Mouse (Mus musculus) G1E (cell line): ENCODE results near the gene Dph6. TPM values are rescaled to one million over a fixed set of nuclear protein-coding genes. Genes with fewer than 3 reads are reported as not detected.
"Not testable (repeated sequence)": the region's sequence is repeated elsewhere in the genome, so short reads cannot be mapped to it uniquely, and the experiment has no call there.

Experiments
- ATAC-seq: 2 replicates; pipeline ENCODE4 v1.8.0; 2016; ENCODE audit warnings: mild to moderate bottlenecking; ENCODE audit not compliant: insufficient number of reproducible peaks, poor library complexity, low FRiP score, severe bottlenecking; ENCODE audit errors: extremely low read depth
- DNase-seq: peaks from one replicate; pipeline ENCODE4 v3.0.0; 2012; ENCODE audit warnings: low spot score
- H3K27me3 ChIP-seq: 2 replicates; pipeline ENCODE4 v1.6.1; 2012; ENCODE audit warnings: mild to moderate bottlenecking, low read length, inconsistent platforms; ENCODE audit not compliant: insufficient read depth
- H3K36me3 ChIP-seq: replicated peaks from 2 replicates; pipeline ENCODE3; 2012; ENCODE audit warnings: mild to moderate bottlenecking, inconsistent platforms
- H3K4me1 ChIP-seq: 2 replicates; pipeline ENCODE4 v1.6.1; 2012; ENCODE audit warnings: low read depth, low read length, inconsistent platforms, mixed read lengths; ENCODE audit not compliant: insufficient read depth
- H3K4me3 ChIP-seq: 2 replicates; pipeline ENCODE4 v1.5.1; 2012; ENCODE audit warnings: low read depth, mild to moderate bottlenecking, inconsistent platforms, low read length, moderate library complexity, mixed read lengths
- H3K9me3 ChIP-seq: replicated peaks from 2 replicates; pipeline ENCODE4 v1.6.1; 2012; ENCODE audit warnings: inconsistent platforms
- CTCF ChIP-seq: IDR thresholded peaks from 2 replicates; pipeline ENCODE4 v1.5.1; 2012; ENCODE audit warnings: low read depth, low read length, inconsistent platforms, mixed read lengths
- GATA1 ChIP-seq: IDR thresholded peaks from 2 replicates; pipeline ENCODE4 v1.6.1; 2012; ENCODE audit warnings: borderline replicate concordance, low read length, inconsistent platforms, mixed read lengths
- GATA2 ChIP-seq: IDR thresholded peaks from 2 replicates; pipeline ENCODE4 v1.6.1; 2012; ENCODE audit warnings: low read depth, low read length, inconsistent platforms, borderline replicate concordance
- POLR2AphosphoS5 ChIP-seq: IDR thresholded peaks from 2 replicates; pipeline ENCODE4 v1.6.1; 2012; ENCODE audit warnings: low read depth, low read length, inconsistent platforms; ENCODE audit not compliant: insufficient replicate concordance
- TAL1 ChIP-seq: conservative IDR thresholded peaks from 2 replicates; pipeline ENCODE4 v1.6.1; 2012; ENCODE audit warnings: low read depth, low read length, inconsistent platforms, mixed read lengths
- polyA plus RNA-seq: library from polyadenylated mRNA; stranded (reverse); fragments of >175 nt; gene quantifications from 2 replicates; pipeline ENCODE4 v1.2.3, GENCODE M21; 2012
- total RNA-seq, 2 experiments: library from RNA; stranded (forward) in 1 of 2; stranded (reverse) in 1 of 2; fragments of 200-1000 nt in 1 of 2; fragments of >200 nt in 1 of 2; fragmentation: Nextera tagmentation in 1 of 2; gene quantifications; 2 replicates each; pipeline ENCODE4 v1.2.3; 2014 to 2017

The Dph6 gene
- total and polyA plus RNA-seq, 3 experiments = 4.0 to 82.7 (median 18.7) TPM

DNA sequence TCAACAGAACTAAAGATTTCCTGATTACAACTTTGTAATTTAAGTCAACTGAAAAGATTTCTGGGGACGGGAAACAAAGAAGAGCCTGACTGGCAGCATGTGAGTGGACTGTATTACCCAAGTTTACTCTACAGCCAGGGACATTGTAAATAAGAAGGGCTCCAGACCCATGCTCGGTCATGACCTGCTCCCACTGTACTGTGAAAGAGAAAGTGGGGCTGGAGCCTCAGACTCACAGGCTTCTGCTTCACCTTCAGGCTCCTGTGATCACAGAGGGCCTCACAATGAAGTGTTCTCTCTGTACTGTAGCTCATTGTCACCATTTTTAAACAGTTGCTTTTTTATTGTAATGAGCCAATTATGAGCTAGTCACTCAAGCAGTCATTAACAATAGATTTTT is 44.7 kb downstream of the Dph6 start:
- TF ChIP-seq POLR2AphosphoS5 = no peak
- no peak for TF ChIP-seq GATA2
- TF ChIP-seq TAL1 = no peak
- TF ChIP-seq GATA1 = no peak
- TF ChIP-seq CTCF = no peak

DNA sequence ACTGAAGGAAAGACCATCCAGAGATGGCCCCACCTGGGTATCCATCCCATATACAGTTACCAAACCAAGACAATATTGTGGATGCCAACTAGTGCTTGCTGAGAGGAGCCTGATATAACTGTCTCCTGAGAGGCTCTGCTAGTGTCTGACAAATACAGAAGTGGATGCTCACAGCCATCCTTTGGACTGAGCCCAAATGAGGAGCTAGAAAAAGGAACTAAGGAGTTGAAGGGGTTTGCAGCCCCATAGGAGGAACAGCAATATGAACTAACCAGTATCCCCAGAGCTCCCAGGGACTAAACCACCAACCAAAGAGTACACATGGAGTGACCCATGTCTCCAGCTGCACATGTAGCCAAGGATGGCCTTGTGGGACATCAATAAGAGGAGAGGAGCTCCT is 49.6 kb downstream of the Dph6 start:
- H3K4me1 ChIP-seq, H3K36me3 ChIP-seq, H3K27me3 ChIP-seq, ATAC-seq, H3K9me3 ChIP-seq, DNase-seq, H3K4me3 ChIP-seq: not testable (repeated sequence)

More for the DNA sequence above, 44.7 kb downstream of the Dph6 start:
- Histone ChIP-seq H3K36me3 (peaks cover 15% of the 10 kb centered on the region), H3K27me3 (no peaks in the 10 kb centered on the region), H3K4me3 (no peak overlapping the region), H3K9me3 (no peaks in the 10 kb centered on the region), H3K4me1 (peaks cover 2% of the 10 kb centered on the region; the same call in 1 of the 2 replicates)
- DNase-seq (no peak), ATAC-seq (no peak)

DNA sequence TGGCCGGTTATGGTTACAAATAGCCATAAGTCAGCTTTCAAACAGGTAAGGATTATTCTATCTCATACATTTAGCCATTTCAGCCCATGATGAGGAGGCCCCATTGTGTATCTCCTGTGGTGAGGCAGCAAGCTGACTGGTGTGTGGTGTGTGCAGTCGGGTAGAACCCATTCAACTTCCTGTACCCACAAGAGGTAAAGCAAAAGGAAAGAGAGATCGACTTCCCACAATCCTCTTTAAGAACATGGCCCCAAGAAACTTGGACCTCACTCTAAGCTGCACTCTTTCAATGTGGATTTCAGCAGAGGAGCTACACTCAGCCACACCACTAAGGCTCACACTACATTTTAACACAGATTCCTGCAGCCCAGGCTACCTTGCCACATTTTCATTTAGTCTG is 53.6 kb downstream of the Dph6 start:
- DNase-seq = no peak

DNA sequence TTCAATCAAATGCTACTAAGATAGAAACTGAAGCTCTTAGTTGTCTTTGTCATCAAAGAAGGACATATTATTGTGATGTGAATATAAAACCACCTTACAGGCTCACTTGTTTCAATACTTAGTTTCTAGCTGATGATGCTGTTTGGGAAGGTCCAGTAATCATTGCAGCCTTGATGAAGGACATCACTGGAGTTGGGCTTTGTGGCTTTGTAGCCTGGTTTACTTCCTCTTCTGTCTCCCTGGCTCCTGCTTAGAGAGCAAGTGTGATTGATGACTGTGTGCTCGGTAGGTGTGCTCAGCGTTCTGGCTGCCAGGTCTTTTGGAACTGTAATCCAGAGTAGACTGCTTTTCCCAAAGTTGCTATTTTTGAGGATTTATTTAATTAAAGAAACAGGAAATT is 55.0 kb downstream of the Dph6 start:
- Histone ChIP-seq H3K9me3 (no peaks in the 10 kb centered on the region), H3K36me3 (peaks cover 7% of the 10 kb centered on the region), H3K27me3 (no peaks in the 10 kb centered on the region), H3K4me3 (no peak overlapping the region), H3K4me1 (no peaks in the 10 kb centered on the region)
- TF ChIP-seq CTCF (no peak), TAL1 (no peak), GATA1 (no peak)
- ATAC-seq = no peak
- DNase-seq = no peak

More for the DNA sequence above, 53.6 kb downstream of the Dph6 start:
- TF ChIP-seq CTCF (no peak), POLR2AphosphoS5 (no peak), GATA1 (no peak)
- H3K9me3 ChIP-seq = no peaks in the 10 kb centered on the region
- no peak overlapping the region for H3K4me3 ChIP-seq
- no peak for ATAC-seq
- H3K4me1 ChIP-seq = no peaks in the 10 kb centered on the region
- H3K27me3 ChIP-seq = no peaks in the 10 kb centered on the region
- peaks cover 7% of the 10 kb centered on the region for H3K36me3 ChIP-seq

DNA sequence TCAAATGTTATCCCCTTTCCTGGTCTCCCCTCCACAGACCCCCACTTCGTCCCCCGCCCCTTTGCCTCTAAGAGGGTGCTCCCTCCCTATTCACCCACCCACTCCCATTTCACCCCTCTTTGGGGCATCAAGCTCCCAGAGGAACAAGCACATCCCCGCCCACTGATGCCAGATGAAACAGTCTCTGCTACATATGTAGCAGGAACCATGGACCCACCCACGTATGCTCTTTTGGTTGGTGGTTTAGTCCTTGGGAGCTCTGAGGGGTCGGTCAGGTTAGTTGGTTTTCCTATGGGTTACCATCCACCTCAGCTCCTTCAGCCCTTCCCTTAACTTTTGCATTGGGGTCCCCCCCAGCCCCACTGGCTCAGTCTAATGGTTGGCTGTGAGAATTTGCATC is 61.4 kb downstream of the Dph6 start:
- H3K36me3 ChIP-seq = peaks cover 7% of the 10 kb centered on the region
- H3K4me3 ChIP-seq = no peak overlapping the region
- no peaks in the 10 kb centered on the region for H3K27me3 ChIP-seq
- no peaks in the 10 kb centered on the region for H3K4me1 ChIP-seq
- no peak for DNase-seq
- no peak for ATAC-seq
- TF ChIP-seq GATA1 = no peak
- no peaks in the 10 kb centered on the region for H3K9me3 ChIP-seq

DNA sequence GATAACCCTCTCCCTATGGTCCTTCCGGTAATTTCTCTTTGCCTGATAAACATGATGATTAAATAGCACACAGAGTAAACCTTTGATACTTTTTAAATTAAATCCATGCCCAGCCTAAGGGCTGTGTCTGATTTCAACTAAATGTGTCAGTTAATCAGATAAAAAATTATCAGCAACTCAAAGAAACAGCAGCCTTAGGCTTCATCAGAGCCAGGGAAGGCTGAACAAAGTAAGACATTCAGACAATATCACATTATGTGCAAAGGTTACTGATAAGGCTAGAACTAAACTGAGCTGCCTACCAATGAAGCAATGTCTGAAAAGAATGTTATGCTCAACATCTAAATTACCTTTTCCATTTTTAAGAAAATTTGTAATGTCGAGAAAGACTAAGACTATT is 74.0 kb downstream of the Dph6 start:
- H3K9me3 ChIP-seq = no peaks in the 10 kb centered on the region
- H3K4me3 ChIP-seq = no peak overlapping the region
- ATAC-seq = peak; percentile 89
- peaks cover 10% of the 10 kb centered on the region; the same call in 1 of the 2 replicates for H3K4me1 ChIP-seq
- TF ChIP-seq GATA1 = no peak
- TF ChIP-seq POLR2AphosphoS5 = no peak
- TF ChIP-seq TAL1 = no peak
- TF ChIP-seq GATA2 = no peak
- TF ChIP-seq CTCF = no peak
- H3K27me3 ChIP-seq = no peaks in the 10 kb centered on the region
- H3K36me3 ChIP-seq = peaks cover 7% of the 10 kb centered on the region
- DNase-seq = no peak

DNA sequence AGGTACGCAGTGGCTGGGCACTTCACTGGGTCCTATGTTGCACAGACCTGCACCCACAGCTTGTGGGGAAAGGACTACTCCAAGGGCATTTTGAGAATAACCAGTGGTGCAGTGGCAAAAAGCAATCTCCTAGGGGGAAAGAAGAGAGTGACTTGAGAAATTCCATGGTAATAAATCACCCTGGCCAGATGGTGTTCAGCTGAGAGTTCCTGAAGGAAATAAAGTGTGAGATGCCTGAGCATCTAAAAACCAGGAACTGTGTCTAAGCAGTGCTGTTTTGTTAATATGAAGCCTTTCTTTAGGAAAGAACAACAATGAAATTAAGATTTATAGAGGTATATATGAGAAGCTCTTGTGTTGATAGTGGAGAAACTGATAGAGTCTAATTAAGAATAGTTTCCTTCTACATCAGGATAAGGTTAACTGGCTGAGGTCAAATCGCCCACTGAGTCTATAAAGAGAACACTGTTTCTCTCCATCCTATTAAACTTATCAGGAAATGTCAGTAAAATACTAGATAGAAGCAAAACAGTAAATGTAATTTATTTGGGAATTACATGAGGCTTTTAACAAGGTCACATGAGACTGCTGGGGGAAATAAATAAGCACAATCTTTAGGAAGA is 111.7 kb downstream of the Dph6 start:
- ATAC-seq = no peak
- H3K4me3 ChIP-seq = no peak overlapping the region
- DNase-seq = no peak
- no peaks in the 10 kb centered on the region for H3K9me3 ChIP-seq
- no peaks in the 10 kb centered on the region for H3K27me3 ChIP-seq
- no peak for TF ChIP-seq POLR2AphosphoS5
- peaks cover 12% of the 10 kb centered on the region for H3K36me3 ChIP-seq
- no peaks in the 10 kb centered on the region for H3K4me1 ChIP-seq

DNA sequence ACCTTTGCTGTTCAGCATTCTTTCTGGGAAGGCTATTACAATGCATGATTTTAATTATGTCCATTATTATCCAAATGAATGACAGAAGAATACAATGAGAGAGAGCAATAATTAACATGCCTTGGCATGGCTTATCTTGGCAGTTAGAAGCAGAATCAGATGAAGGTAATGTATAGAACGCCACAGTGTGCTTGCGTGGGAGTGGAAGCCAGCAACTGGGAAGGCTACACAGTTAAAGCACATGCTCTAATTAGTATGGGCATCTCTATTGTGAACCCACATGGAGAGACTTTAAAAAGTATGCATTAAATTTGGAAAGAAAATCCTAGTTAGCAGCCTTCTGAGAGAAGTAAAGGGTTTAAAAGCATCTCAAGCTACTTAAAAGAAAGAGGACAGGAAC is 112.4 kb downstream of the Dph6 start:
- no peak overlapping the region for H3K4me3 ChIP-seq
- H3K9me3 ChIP-seq = no peaks in the 10 kb centered on the region
- H3K36me3 ChIP-seq = peaks cover 12% of the 10 kb centered on the region
- ATAC-seq = no peak
- DNase-seq = no peak
- H3K27me3 ChIP-seq = no peaks in the 10 kb centered on the region
- TF ChIP-seq TAL1 (no peak), POLR2AphosphoS5 (no peak), GATA2 (no peak), CTCF (no peak), GATA1 (no peak)
- no peaks in the 10 kb centered on the region for H3K4me1 ChIP-seq
